Mouse (Mus musculus): Measurements from ENCODE around the gene Eif4b.
"Not testable (repeated sequence)": the region's sequence is repeated elsewhere in the genome, so short reads cannot be mapped to it uniquely, and the experiment has no call there.

Eif4b gene

GRCm38 (mm10) chr15:102074876-102075585 is 1.5 kb downstream of the Eif4b start:
- no peak for DNase-seq (ENCODE audit: low spot score in 2 of 2)

- DNase-seq (ENCODE audit: low spot score in 2 of 2): no peak
Measured at GRCm38 (mm10) chr15:102077111-102077677, 3.6 kb downstream of the Eif4b start.

GRCm38 (mm10) chr15:102079221-102079620 is 5.6 kb downstream of the Eif4b start:
- no peak for DNase-seq (ENCODE audit: low spot score in 2 of 2)

- DNase-seq (ENCODE audit: low spot score in 2 of 2): not testable (repeated sequence)
Measured at GRCm38 (mm10) chr15:102079924-102080323, 6.4 kb downstream of the Eif4b start.

- no peak for DNase-seq (ENCODE audit: low spot score in 2 of 2)
Measured at GRCm38 (mm10) chr15:102080429-102080828, 6.9 kb downstream of the Eif4b start.

GRCm38 (mm10) chr15:102082148-102082547 is 8.6 kb downstream of the Eif4b start:
- DNase-seq (ENCODE audit: low spot score in 2 of 2): no peak

GRCm38 (mm10) chr15:102083028-102083427 is 9.5 kb downstream of the Eif4b start:
- no peak for DNase-seq (ENCODE audit: low spot score in 2 of 2)

GRCm38 (mm10) chr15:102089914-102090585 is 16.5 kb downstream of the Eif4b start:
- DNase-seq (ENCODE audit: low spot score in 2 of 2): no peak

GRCm38 (mm10) chr15:102091063-102091679 is 17.6 kb downstream of the Eif4b start:
- no peak for DNase-seq (ENCODE audit: low spot score in 2 of 2)

GRCm38 (mm10) chr15:102091688-102092087 is 18.1 kb downstream of the Eif4b start:
- DNase-seq (ENCODE audit: low spot score in 2 of 2): no peak

- DNase-seq (ENCODE audit: low spot score in 2 of 2): no peak
Measured at GRCm38 (mm10) chr15:102092222-102092621, 18.6 kb downstream of the Eif4b start.

- DNase-seq (ENCODE audit: low spot score in 2 of 2): no peak
Measured at GRCm38 (mm10) chr15:102094157-102094556, 20.6 kb downstream of the Eif4b start.

GRCm38 (mm10) chr15:102094988-102095387 is 21.4 kb downstream of the Eif4b start:
- no peak for DNase-seq (ENCODE audit: low spot score in 2 of 2)

GRCm38 (mm10) chr15:102097147-102097915 is 23.8 kb downstream of the Eif4b start:
- no peak for DNase-seq (ENCODE audit: low spot score in 2 of 2)

GRCm38 (mm10) chr15:102097991-102098555 is 24.5 kb downstream of the Eif4b start:
- DNase-seq (ENCODE audit: low spot score in 2 of 2): no peak

- no peak for DNase-seq (ENCODE audit: low spot score in 2 of 2)
Measured at GRCm38 (mm10) chr15:102099260-102099659, 25.7 kb downstream of the Eif4b start.

GRCm38 (mm10) chr15:102099771-102100160 is 26.2 kb downstream of the Eif4b start:
- DNase-seq (ENCODE audit: low spot score in 2 of 2): no peak

- DNase-seq (ENCODE audit: low spot score in 2 of 2): peak; percentile 47 to 74
Measured at GRCm38 (mm10) chr15:102100161-102100981, 26.8 kb downstream of the Eif4b start, which contains the start of gene Tns2. TSS of gene Tns2 (plus strand) at chr15:102100413.

GRCm38 (mm10) chr15:102100996-102101671 is 27.6 kb downstream of the Eif4b start:
- DNase-seq (ENCODE audit: low spot score in 2 of 2): no peak

Data from thymus, postnatal 10 days (tissue).